Mouse (Mus musculus) spleen, postnatal 4 days (tissue): ENCODE measurements around the gene Cox10.

Experiments used
- DNase-seq, 2 experiments: peaks; one replicate each; pipeline ENCODE4 v3.0.0; 2022; ENCODE audit warnings: low spot score in 2 of 2

The Cox10 gene

GRCm38 (mm10) chr11:63913936-63914335 is 165.3 kb downstream of the Cox10 start:
- DNase-seq, result no peak
